Mouse (Mus musculus) heart, adult 2 months (tissue): ENCODE measurements around the gene Trp53tg5. TPM values are rescaled to one million over a fixed set of nuclear protein-coding genes. Genes with fewer than 3 reads are reported as not detected.

Experiments
- DNase-seq, 2 experiments: peaks; one replicate each; pipeline ENCODE4 v3.0.0; 2021
- H3K27ac ChIP-seq: fragments of 200-600 bp; 2 replicates; pipeline ENCODE4 v1.8.1; 2022
- H3K27me3 ChIP-seq: fragments of 200-500 bp; 2 replicates; pipeline ENCODE4 v1.6.1; 2012; ENCODE audit warnings: mild to moderate bottlenecking, low read length, inconsistent platforms, mixed read lengths; ENCODE audit not compliant: control insufficient read depth, insufficient read depth
- H3K36me3 ChIP-seq: fragments of 200-500 bp; 2 replicates; pipeline ENCODE4 v1.6.1; 2012; ENCODE audit warnings: low read length, inconsistent platforms; ENCODE audit not compliant: control insufficient read depth, insufficient read depth
- H3K4me1 ChIP-seq: fragments of 200-500 bp; 2 replicates; pipeline ENCODE4 v1.6.1; 2011; ENCODE audit warnings: low read length; ENCODE audit not compliant: control insufficient read depth, insufficient read depth
- H3K4me3 ChIP-seq: fragments of 200-600 bp; 2 replicates; pipeline ENCODE4 v1.8.1; 2022
- H3K79me2 ChIP-seq: fragments of 200-500 bp; replicated peaks from 2 replicates; pipeline ENCODE4 v1.6.1; 2012; ENCODE audit warnings: mild to moderate bottlenecking, inconsistent platforms, low read length, moderate library complexity, mixed read lengths; ENCODE audit not compliant: control insufficient read depth, insufficient read depth
- H3K9ac ChIP-seq: fragments of 200-500 bp; 2 replicates; pipeline ENCODE4 v1.6.1; 2012; ENCODE audit warnings: low read depth, mild to moderate bottlenecking, control low read depth, inconsistent platforms, low read length, mixed read lengths
- CTCF ChIP-seq: fragments of 200-600 bp; IDR thresholded peaks from 2 replicates; pipeline ENCODE4 v1.8.1; 2022; ENCODE audit warnings: antibody characterized with exemption, mild to moderate bottlenecking, moderate library complexity
- EP300 ChIP-seq: fragments of 200-500 bp; IDR thresholded peaks from 2 replicates; pipeline ENCODE4 v1.6.1; 2011; ENCODE audit warnings: low read depth, low read length, control low read depth; ENCODE audit not compliant: insufficient read depth
- POLR2A ChIP-seq: fragments of 200-500 bp; IDR thresholded peaks from 2 replicates; pipeline ENCODE4 v1.6.1; 2011; ENCODE audit warnings: mild to moderate bottlenecking, low read depth, low read length, control low read depth; ENCODE audit not compliant: insufficient read depth
- WGBS: fragments of 180-500 bp; shearing (Covaris S2); methylation state at CpG from one replicate; pipeline ENCODE4 v1.1.7; 2018; 5-methylcytosine and 5-hydroxymethylcytosine counted together
- intact Hi-C: fragments of 180-260 bp; cut with DNase I; formaldehyde crosslinking; loops from one replicate; pipeline ENCODE4 v1.15.1; 2025
- polyA plus RNA-seq: library from polyadenylated mRNA; depleted of rRNA; stranded (reverse); fragments of >200 nt; gene quantifications from 2 replicates; pipeline ENCODE4 v1.2.3, GENCODE M21; 2012
- total RNA-seq, 2 experiments: library from RNA; stranded (reverse); gene quantifications; 2 replicates each; pipeline ENCODE4 v1.2.3; 2021

The Trp53tg5 gene
- total and polyA plus RNA-seq, 3 experiments = not detected

- H3K4me1 ChIP-seq = peaks cover 5% of the 10 kb centered on the region
- WGBS = 76% methylated on average over 15 of the region's 15 CpGs
- H3K9ac ChIP-seq = no peak overlapping the region
- no peaks in the 10 kb centered on the region for H3K36me3 ChIP-seq
- intact Hi-C loops = no loop called here
- no peaks in the 10 kb centered on the region for H3K27me3 ChIP-seq
- no peak for TF ChIP-seq EP300
- TF ChIP-seq CTCF = no peak
- TF ChIP-seq POLR2A = no peak
- no peak overlapping the region for H3K4me3 ChIP-seq
- no peaks in the 10 kb centered on the region for H3K79me2 ChIP-seq
- no peak for DNase-seq
- H3K27ac ChIP-seq = no peak overlapping the region
These were observed 43.5 kb downstream of the Trp53tg5 start for GRCm38 (mm10) chr2:164429881-164430615.

GRCm38 (mm10) chr2:164428451-164428850 is 45.1 kb downstream of the Trp53tg5 start:
- no peaks in the 10 kb centered on the region for H3K36me3 ChIP-seq
- TF ChIP-seq EP300 = no peak
- no peak for TF ChIP-seq POLR2A
- no peak for TF ChIP-seq CTCF
- H3K79me2 ChIP-seq = no peaks in the 10 kb centered on the region
- no peaks in the 10 kb centered on the region for H3K27me3 ChIP-seq
- DNase-seq = no peak
- WGBS = 57% methylated on average over 5 of the region's 5 CpGs
- H3K27ac ChIP-seq = no peak overlapping the region
- H3K9ac ChIP-seq = no peak overlapping the region
- peaks cover 5% of the 10 kb centered on the region for H3K4me1 ChIP-seq
- no peak overlapping the region for H3K4me3 ChIP-seq
- intact Hi-C loops = no loop called here

GRCm38 (mm10) chr2:164426952-164427351 is 46.6 kb downstream of the Trp53tg5 start:
- no peak overlapping the region for H3K27ac ChIP-seq
- TF ChIP-seq CTCF = no peak
- TF ChIP-seq POLR2A = no peak
- TF ChIP-seq EP300 = no peak
- intact Hi-C loops = no loop called here

GRCm38 (mm10) chr2:164426121-164426520 is 47.4 kb downstream of the Trp53tg5 start:
- DNase-seq = no peak
- Histone ChIP-seq H3K27ac (no peak overlapping the region), H3K4me3 (no peak overlapping the region), H3K9ac (no peak overlapping the region), H3K27me3 (no peaks in the 10 kb centered on the region), H3K36me3 (no peaks in the 10 kb centered on the region), H3K79me2 (no peaks in the 10 kb centered on the region), H3K4me1 (no peaks in the 10 kb centered on the region)
- intact Hi-C loops = no loop called here
- no peak for TF ChIP-seq POLR2A
- no peak for TF ChIP-seq CTCF
- TF ChIP-seq EP300 = no peak
- 56% methylated on average over 12 of the region's 12 CpGs for WGBS

More at GRCm38 (mm10) chr2:164426952-164427351, 46.6 kb downstream of the Trp53tg5 start:
- 83% methylated on average over 5 of the region's 5 CpGs for WGBS
- no peak overlapping the region for H3K4me3 ChIP-seq
- H3K4me1 ChIP-seq = no peaks in the 10 kb centered on the region
- no peaks in the 10 kb centered on the region for H3K36me3 ChIP-seq
- no peak overlapping the region for H3K9ac ChIP-seq
- no peak for DNase-seq
- no peaks in the 10 kb centered on the region for H3K79me2 ChIP-seq
- no peaks in the 10 kb centered on the region for H3K27me3 ChIP-seq

- intact Hi-C loops = no loop called here
- TF ChIP-seq POLR2A = no peak
- TF ChIP-seq EP300 = no peak
- TF ChIP-seq CTCF = no peak
- WGBS = 84% methylated on average over 5 of the region's 5 CpGs
- no peaks in the 10 kb centered on the region for H3K4me1 ChIP-seq
- no peaks in the 10 kb centered on the region for H3K79me2 ChIP-seq
- DNase-seq = no peak
- no peak overlapping the region for H3K4me3 ChIP-seq
- H3K27ac ChIP-seq = no peak overlapping the region
- H3K27me3 ChIP-seq = no peaks in the 10 kb centered on the region
- H3K9ac ChIP-seq = no peak overlapping the region
- H3K36me3 ChIP-seq = no peaks in the 10 kb centered on the region
These were observed 48.1 kb downstream of the Trp53tg5 start for GRCm38 (mm10) chr2:164425401-164425800.

- no peak for DNase-seq
- H3K27me3 ChIP-seq = no peaks in the 10 kb centered on the region
- H3K36me3 ChIP-seq = no peaks in the 10 kb centered on the region
- H3K27ac ChIP-seq = no peak overlapping the region
- no peaks in the 10 kb centered on the region for H3K4me1 ChIP-seq
- TF ChIP-seq EP300 (no peak), CTCF (no peak), POLR2A (no peak)
- WGBS = 91% methylated on average over 8 of the region's 8 CpGs
- no peak overlapping the region for H3K4me3 ChIP-seq
- intact Hi-C loops = no loop called here
- H3K79me2 ChIP-seq = no peaks in the 10 kb centered on the region
- H3K9ac ChIP-seq = no peak overlapping the region
These were observed 49.1 kb downstream of the Trp53tg5 start for GRCm38 (mm10) chr2:164424406-164424805.
